Mouse (Mus musculus) adrenal gland, adult 2 months (tissue): ENCODE measurements at regions not wholly inside any gene's neighbourhood (a gene's known extent, or its start where the extent isn't known, plus 50 kb on each side); places are given as distances from the start of the nearest gene placed in this dataset.
A peak's percentile ranks its signal among the peaks of the same experiment; 100 is the strongest.
"Not testable (repeated sequence)": the region's sequence is repeated elsewhere in the genome, so short reads cannot be mapped to it uniquely, and the experiment has no call there.

Source experiments
- DNase-seq: peaks from one replicate; pipeline ENCODE4 v3.0.0; 2021

GRCm38 (mm10) chrX:34333150-34333549 is 94.6 kb upstream of the Spin2g start:
- not testable (repeated sequence) for DNase-seq

- peak; percentile 9 for DNase-seq
Measured at GRCm38 (mm10) chrX:34325173-34325572, 86.6 kb upstream of the Spin2g start.

- DNase-seq = not testable (repeated sequence)
Measured at GRCm38 (mm10) chrX:34317727-34318126, 79.2 kb upstream of the Spin2g start.

- not testable (repeated sequence) for DNase-seq
Measured at GRCm38 (mm10) chrX:34314139-34314538, 75.6 kb upstream of the Spin2g start.
